Mouse (Mus musculus) bone marrow, adult 2 months (tissue): ENCODE data around the gene Sectm1a.
"Not testable (repeated sequence)": the region's sequence is repeated elsewhere in the genome, so short reads cannot be mapped to it uniquely, and the experiment has no call there.

Experiments used
- CTCF ChIP-seq: fragments of 200-500 bp; IDR thresholded peaks from 2 replicates; pipeline ENCODE4 v1.5.1; 2011; ENCODE audit warnings: low read length, control low read depth; ENCODE audit not compliant: control insufficient read depth, insufficient read depth
- POLR2A ChIP-seq: fragments of 200-500 bp; IDR thresholded peaks from 2 replicates; pipeline ENCODE4 v1.6.1; 2011; ENCODE audit warnings: low read depth, mild to moderate bottlenecking, control low read depth, low read length, borderline replicate concordance; ENCODE audit not compliant: control insufficient read depth

DNA sequence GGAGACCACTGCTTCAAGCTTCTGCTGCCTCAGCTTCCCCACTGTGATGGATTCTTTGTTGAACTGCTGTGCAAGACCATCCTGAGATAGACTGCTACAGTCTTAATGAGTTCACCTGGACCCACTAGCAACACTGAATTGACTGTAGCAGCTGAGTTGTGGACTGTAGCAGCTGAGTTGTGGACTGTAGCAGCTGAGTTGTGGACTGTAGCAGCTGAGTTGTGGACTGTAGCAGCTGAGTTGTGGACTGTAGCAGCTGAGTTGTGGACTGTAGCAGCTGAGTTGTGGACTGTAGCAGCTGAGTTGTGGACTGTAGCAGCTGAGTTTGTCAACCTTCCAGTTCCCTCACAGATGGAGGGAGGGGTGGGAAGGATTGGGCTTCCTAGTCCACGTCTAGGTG is 38.0 kb downstream of the Sectm1a start:
- TF ChIP-seq POLR2A, CTCF: not testable (repeated sequence)
